Mouse (Mus musculus) monocyte, adult 59 days (primary cell): ENCODE results near the gene Snx18. TPM values are rescaled to one million over a fixed set of nuclear protein-coding genes. Genes with fewer than 3 reads are reported as not detected.

ENCODE experiments used
- total RNA-seq, 2 experiments: library from RNA; stranded (reverse); gene quantifications; one replicate each; pipeline ENCODE4 v1.2.4; 2023

Snx18 gene
- 100 to 1,000 TPM; 110 to 122 TPM for total RNA-seq

DNA sequence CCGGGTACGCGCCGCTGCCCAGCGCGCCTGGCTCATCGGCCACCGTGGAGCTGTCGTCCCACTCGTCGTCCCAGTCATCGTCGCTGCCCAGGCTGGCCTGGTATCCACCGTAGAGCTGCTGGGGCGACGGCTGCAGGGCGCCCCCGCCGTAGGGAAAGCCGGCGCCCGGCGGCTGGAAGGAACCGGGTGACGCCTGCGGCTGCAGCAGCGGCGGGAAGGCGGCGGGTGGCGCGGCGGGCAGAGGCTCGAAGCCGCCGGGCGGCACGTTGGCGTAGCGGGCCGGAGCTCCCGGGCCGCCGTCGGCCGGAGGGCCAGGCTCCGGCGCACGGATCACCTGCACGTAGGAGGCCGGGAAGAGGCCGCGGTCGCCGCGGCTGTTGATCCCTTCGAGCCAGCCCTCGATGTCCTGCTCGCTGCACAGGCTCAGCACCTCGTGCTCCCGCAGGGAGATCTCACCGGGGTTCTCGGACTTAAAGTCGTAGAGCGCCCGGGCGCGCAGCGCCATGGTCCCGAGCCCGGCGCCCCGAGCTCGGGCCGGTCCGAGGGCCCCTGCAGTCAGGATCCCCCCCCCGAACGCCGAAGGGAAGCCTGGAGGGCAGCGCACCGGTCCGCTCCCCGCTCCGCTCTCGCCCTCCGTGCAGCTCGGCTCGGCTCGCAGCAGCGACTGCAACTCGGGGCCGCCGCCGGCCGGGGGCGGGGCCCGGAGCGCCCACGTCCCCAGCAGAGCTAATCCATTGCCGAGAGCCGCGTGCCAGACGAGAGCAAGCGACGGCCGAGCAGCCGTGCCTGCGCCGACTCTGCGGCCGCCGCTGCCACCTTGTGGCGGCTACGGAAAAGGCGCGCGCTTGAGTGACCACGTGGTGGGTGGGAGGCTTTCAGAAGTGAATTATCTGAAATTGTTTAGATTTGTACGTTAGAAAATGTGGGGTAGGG, at the start of gene Snx18:
Snx18 (minus strand) TSS at position 674 of the 933 bp plus-strand sequence.

DNA sequence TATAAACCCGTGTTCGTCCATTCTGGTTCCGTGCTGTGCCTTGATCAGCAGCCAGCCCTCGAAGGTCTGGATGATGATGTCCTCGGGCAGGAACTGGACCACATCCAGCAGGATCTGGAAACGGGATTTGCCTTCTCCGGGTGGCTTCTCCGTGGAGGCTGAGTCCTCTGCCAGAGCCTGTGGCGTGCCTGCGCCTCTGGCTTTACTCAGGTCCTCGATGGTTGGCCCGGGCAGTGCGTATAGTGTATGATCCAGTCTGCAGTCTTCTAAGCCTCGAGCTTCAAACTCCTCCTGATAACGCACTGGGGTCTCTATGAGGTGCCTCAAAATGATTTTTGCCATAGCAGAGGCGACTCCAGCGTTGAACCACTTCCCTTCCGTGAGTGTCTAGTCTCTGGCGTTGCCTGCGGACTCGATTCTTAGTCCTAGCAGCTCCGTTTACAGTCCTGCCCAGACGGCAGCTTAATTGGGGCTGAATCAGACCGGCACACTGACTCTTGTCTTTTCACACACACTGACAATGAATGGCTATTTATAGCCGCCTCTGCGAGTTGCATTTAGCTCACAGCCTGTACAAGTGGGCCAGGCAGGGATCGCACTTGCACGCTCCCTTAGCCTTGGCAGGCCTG, 44.9 kb upstream of the Snx18 start, which contains the start of gene Hspb3:
Hspb3 (minus strand) TSS at position 526 of the 629 bp plus-strand sequence.

Other genes starting within 250 kb of the Snx18 start
- not detected for gene Hspb3, start 45.1 kb upstream of the Snx18 start, total RNA-seq
- 10 to 100 TPM; 10.6 to 15.4 TPM for gene Arl15, start 175.9 kb upstream of the Snx18 start, total RNA-seq